Mouse (Mus musculus): ENCODE results near the gene Kctd3.

DNA sequence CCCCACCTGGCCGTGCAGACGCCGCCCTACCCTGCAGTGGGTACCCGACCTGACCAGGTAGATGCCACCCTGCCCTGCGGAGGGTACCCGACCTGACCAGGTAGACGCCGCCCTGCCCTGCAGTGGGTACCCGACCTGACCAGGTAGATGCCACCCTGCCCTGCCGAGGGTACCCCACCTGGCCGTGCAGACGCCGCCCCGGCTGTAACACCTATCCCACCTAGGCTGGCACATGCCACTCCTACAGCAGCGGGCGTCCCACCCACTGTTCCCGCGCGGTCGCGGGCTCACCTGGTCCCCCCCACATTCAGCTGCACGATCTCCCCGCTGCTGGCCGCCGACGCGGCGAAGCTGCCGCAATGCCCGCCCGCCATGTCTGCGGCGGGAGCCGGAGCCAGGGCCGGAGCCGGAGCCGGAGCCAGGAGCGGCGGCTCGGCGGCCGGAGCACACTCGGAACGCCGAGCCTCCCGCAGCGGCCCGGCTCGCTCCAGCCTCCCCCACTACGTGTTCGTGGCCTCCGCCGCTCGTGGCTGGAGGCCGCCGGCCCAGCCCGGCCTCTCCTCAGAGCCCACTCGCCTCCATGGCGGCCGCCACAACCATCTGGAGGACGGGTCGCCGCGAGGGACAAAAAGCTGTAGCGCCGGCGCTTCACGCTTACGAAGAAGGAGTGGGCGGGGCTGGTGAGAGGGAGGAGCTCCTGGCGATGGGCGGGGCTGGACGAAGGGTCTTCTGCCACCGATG, at the start of gene Kctd3:
- TF ChIP-seq GATA1 (IDR thresholded peaks at IDR 0.05; ENCODE audit: borderline replicate concordance, low read length) (no peak), FLI1 (IDR thresholded peaks at IDR 0.05; ENCODE audit: low read length) (no peak)
